Mouse (Mus musculus) adrenal gland, adult 8-10 months (tissue): ENCODE measurements around the gene Fars2. TPM values are rescaled to one million over a fixed set of nuclear protein-coding genes. Genes with fewer than 3 reads are reported as not detected.
A peak's percentile ranks its signal among the peaks of the same experiment; 100 is the strongest.
"Not testable (repeated sequence)": the region's sequence is repeated elsewhere in the genome, so short reads cannot be mapped to it uniquely, and the experiment has no call there.

ENCODE experiments used
- DNase-seq: peaks from one replicate; pipeline ENCODE4 v3.0.0; 2022
- total RNA-seq, 4 experiments: library from RNA; stranded (reverse); gene quantifications; 2 replicates each; pipeline ENCODE4 v1.2.4; 2022

Gene Fars2
- total RNA-seq, 4 experiments from 2014 or later, result 91.5 to 101 (median 98.0) TPM

DNA sequence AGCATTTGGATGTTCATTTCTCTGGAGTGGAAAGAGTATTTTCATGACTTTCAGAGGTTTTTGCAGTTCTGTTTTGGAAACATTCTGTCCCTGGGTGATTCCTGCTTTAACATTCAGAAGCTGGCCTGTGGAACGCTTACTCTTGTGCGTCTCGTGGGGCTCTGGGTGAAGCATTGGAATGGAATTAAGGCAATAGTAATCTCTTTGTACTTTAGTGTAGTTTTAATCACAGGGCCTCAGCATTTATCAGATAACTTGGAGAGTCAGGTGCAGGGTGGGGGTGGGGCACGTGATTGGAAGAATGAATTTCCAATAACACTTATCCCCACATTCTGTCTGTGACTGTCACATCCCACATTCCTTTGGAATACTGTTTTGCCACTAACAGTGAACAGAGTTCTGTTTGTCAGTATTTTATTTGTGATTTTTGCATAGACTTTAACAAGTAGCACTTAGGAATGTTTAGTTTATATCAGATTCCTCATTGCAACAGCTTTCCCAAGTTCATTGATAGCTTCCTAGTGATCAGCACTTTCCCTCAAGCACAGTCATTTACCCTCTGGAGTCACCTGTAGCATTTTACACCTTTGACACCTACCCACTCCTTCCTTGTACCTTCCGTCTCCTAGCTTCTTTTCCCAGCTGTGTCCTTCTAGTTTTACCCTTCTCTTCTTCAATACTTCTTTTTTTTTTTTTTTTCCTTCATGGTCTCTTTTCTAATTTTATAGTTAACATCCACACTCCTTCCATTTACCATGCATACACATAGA, 23.2 kb downstream of the Fars2 start:
- no peak for DNase-seq

GRCm38 (mm10) chr13:36145601-36146000, 28.4 kb downstream of the Fars2 start:
- no peak for DNase-seq

DNA sequence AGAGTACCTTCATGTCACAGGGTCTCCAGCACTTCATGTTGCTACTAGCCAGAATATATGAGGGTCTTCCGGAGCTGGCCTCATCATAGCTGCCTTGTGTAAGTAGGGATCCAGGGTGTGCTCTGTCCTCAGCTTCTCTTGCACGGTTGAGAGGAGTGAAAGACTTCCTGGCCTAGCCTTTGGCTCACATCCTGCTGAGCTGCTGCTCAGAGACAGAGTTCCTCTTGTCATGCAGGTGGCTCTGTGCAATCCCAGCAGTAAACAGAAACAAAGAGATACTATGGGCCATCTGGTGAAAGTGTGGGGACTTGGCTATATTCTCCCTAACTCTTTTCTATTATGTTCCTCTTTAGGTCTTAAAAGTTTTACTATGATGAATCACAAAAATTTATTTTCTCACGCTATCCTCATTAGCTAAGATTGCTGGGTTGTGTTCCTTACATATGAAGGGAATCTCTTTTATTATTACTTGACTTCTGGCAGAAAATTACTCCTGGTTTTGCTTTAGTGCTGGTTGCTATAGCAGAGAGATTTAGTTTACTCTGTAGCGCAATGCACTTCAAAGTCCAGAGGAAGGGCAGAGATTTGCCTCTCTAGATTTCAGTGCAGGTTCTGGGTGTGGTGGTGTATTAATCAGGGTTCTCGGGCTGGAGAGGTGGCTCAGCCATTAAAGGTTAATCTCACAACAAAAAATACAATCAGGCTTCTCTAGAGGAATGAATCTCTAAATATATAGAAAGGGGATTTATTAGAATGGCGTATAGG, 32.1 kb downstream of the Fars2 start:
- no peak for DNase-seq

DNA sequence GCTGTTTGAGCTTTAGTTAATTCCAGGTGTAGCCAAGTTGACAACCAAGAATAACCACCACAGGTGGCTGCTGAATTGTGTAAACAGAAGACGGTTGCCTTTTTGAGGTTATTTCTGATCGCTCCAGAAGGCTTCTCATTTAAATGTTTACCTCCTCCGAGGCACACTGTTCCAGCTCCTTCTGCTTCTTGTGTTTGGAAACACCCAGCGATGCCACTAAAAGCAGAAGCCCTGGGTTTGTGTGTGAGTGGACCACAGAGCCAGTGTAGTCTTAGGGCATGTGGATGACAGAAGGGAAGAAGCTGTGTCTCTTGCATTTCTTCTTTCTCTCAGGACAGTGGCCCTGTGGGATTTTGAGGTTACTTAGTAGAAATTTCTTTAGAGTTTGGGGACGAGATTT, 33.1 kb downstream of the Fars2 start:
- no peak for DNase-seq

- no peak for DNase-seq
Measured at GRCm38 (mm10) chr13:36152728-36153498, 35.7 kb downstream of the Fars2 start.

- DNase-seq, result peak; percentile 15
Measured at GRCm38 (mm10) chr13:36156340-36156931, 39.2 kb downstream of the Fars2 start.

DNA sequence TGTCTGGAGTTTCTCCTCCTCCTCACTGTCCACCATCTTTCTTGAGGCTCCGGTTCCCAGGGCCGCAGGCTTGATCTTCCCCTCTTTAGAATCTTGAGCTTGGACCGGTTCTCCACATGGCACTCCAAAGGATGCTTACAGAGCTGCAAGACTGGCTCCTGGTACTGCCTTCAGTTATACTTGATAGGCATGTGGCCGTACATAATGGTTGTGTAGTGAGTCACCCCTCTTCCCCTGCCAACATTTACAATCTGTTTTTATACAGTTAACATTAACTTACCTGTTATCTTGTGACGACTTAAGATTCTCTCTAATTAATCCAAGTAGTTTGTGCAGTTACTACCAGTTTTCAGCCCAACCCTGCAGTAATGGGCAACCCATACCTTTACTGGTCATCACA, 46.2 kb downstream of the Fars2 start:
- no peak for DNase-seq

- DNase-seq, result no peak
Measured at GRCm38 (mm10) chr13:36163898-36164297, 46.7 kb downstream of the Fars2 start.

GRCm38 (mm10) chr13:36172981-36173380, 55.8 kb downstream of the Fars2 start:
- not testable (repeated sequence) for DNase-seq

- no peak for DNase-seq
Measured at GRCm38 (mm10) chr13:36174101-36174500, 56.9 kb downstream of the Fars2 start.

GRCm38 (mm10) chr13:36174772-36175171, 57.6 kb downstream of the Fars2 start:
- DNase-seq, result no peak

- no peak for DNase-seq
Measured at GRCm38 (mm10) chr13:36181231-36181630, 64.0 kb downstream of the Fars2 start.

DNA sequence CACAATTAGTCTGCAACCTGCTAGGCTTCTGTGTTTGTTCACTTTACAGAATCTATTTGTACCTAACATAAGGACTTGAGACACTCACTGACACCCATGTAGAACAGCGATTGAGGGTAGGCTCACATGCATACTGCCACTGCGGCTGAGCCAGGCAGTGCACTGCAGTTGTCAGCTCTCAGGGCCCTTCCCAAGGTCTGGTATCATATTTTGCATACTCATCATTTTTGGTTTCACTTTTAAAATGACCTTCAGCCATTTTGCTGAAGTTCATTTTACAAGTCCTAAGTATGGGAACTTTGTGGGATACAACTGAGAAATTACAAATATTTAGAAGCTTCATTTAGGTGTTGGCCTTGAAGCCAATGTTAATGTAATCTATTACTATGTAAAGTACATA, 73.4 kb downstream of the Fars2 start:
- DNase-seq, result peak; percentile 16

- DNase-seq, result no peak
Measured at GRCm38 (mm10) chr13:36193484-36194113, 76.4 kb downstream of the Fars2 start.

- no peak for DNase-seq
Measured at GRCm38 (mm10) chr13:36199288-36199687, 82.1 kb downstream of the Fars2 start.

DNA sequence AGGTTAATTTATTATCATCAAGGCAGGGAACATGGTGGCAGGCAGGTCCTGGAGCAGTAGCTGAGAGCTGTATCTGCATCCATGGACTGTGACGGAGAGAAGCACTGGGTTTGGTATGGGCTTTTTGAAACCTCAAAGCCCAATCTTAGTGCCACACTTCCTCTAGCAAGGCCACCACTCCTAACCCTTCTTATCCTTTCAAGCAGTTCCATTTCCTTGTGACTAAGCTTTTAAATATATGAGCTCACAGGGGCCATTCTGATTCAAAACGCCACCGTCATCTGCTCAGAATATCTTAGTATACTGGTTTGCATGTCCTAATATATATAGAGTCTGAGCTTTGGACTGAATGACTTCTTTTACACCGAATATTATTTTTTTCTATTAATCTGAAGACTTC, 83.2 kb downstream of the Fars2 start:
- DNase-seq, result no peak

- DNase-seq, result no peak
Measured at GRCm38 (mm10) chr13:36202496-36202895, 85.3 kb downstream of the Fars2 start.

DNA sequence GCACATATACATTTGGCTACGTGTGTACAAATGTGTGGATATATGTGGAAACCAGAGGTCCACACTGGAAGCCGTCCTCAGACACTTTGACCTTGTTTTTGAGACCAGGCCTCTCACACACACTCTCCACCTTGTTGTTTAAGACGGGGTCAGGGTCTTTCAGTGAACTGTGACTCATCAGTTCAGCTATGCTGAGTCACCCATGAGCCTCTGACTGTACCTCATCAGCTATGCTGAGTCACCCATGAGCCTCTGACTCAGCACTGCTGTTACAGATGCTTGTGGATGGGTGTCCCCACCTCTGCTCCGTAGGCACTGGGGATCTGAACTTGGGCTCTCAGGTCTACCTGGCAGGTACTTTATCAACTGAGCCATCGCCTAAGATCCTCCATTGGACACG, 85.8 kb downstream of the Fars2 start:
- peak; percentile 72 for DNase-seq

DNA sequence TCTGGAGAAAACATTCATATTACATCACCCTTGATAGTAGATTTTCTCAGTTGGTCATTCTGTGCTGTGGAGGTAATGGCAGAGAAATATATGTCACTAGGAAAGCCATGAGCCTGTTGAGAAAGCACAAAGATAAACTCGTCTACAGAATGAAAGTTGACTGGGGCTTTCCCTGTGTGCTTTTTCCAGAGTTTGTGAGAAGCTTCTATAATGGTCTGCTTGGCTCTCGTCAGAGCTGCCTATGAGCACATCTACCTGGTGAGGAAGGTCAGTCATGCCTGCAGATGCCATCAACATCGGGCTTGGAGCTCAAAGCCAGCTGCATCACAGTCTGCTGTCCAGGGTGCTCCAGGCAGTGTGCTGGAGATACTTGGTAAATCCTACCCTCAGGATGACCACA, 87.1 kb downstream of the Fars2 start:
- no peak for DNase-seq

GRCm38 (mm10) chr13:36210965-36211364, 93.8 kb downstream of the Fars2 start:
- no peak for DNase-seq

DNA sequence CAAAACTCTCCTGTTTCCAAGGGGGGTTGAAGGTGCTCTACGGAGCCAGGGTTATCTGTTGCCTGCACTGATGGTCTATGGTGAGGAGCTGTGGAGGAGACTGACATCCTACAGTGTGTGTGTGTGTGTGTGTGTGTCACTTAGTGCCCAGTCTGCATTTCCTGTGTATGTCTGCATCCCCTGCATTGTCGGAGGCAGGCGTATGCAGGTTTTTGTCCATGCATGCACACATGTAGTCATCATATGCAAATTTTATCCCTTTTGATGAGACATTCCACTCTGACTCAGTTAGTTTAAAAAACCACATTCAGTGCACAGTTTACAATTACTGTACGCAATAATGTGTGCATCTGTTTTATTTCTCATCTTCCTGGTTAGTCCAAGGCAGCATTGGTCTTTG, 96.8 kb downstream of the Fars2 start:
- no peak for DNase-seq

- no peak for DNase-seq
Measured at GRCm38 (mm10) chr13:36216005-36216404, 98.8 kb downstream of the Fars2 start.
